Mouse (Mus musculus) bone marrow macrophage, adult 2 months (primary cell): Measurements from ENCODE around the gene Sgca.

ENCODE experiments used
- CTCF ChIP-seq: IDR thresholded peaks from 2 replicates; pipeline ENCODE4 v1.5.1; 2012; ENCODE audit warnings: low read depth, mild to moderate bottlenecking, low read length, moderate library complexity
- POLR2A ChIP-seq: IDR thresholded peaks from 2 replicates; pipeline ENCODE4 v1.6.1; 2012; ENCODE audit warnings: mild to moderate bottlenecking, low read depth, low read length, borderline replicate concordance

DNA sequence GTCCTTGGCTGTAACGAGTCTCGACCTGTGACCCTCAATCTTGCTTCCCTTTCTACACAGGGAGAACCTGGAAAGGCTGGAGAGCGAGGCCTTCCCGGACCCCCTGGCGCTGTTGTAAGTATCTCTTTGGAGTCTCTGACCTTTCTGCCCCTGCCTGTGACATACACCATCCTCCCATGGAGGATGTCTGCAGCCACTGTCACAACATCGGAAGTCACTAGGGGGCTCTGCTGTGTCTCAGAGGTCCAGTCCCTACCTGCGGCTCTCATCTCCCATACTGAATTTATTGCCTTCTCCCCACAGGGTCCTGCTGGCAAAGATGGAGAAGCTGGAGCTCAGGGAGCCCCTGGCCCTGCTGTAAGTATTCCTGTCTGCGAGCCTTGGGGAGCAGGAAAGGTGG lies 31.8 kb downstream of the Sgca start:
- no peak for TF ChIP-seq POLR2A
- no peak for TF ChIP-seq CTCF
